Mouse (Mus musculus): ENCODE results near the gene Nckap5.

Gene Nckap5

DNA sequence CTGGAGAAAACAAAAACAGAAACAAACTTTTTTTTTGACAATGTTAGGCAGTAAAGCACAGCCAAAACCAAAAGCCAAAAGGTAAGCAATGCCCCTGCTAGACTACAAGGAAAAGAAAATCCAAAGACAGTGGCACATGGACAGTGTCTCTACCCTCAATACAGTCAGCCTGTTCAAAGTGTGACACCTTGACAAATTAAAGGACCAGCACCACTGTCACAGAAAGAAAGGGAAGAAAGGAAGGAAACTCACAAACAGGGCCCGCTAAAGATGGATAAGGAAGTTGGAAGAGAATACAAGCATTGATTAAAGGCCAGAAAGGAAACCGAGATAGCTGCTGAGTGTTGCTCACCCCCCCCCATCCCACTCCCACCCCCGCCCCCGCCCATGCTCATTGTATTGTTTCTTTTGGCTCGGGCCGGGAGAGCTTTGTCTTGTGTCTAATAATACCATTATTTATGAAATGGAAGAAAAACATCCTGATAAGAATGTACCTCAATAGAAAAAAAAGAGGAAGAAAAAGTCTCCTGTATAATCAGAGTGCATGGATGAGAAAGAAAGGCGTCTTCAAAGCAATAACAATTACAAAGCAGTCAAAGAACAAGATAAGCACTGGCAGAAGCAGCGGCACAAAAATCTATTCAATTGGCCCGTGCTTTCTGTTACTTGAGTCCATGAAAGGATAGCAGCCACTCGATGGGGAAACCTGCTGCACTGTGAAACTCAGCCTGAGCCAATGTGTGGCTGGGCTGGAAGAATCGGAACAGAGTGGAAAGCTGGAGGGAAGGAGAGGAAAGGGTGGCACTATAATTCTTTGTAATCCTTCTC is 368.9 kb downstream of the Nckap5 start:
- no peak for DNase-seq

GRCm38 (mm10) chr1:126457739-126458138 is 372.9 kb downstream of the Nckap5 start:
- DNase-seq = no peak

DNA sequence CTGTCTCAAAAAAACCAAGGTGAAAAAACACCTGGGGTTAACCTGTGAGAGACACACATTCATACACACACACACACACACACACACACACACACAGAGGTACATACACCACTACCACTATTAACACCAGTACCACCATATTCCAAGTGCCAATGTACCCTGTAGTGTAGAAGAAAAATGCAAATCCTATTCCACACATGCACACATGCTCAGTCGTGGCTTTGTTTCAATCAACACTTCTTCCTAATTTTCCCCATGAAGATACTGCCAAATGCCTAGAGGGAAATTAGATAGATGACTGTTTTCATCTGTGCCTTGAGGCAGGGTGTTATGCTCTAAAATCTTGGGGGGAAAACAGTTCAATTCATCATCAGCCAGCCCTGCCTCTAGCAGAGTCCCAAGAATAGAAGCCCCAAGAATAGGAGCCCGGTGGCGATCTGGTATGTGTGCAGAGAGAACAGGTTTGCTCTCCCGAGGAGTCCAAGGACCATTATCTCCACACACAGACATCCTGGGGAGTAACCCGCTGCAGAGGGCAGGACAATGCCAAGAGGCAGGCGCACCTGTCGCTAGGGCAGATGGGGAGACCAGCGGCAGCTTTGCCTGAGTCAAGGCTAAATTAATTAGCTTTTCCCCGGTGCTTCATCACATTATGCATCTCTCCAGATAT is 376.0 kb downstream of the Nckap5 start:
- DNase-seq = no peak

DNA sequence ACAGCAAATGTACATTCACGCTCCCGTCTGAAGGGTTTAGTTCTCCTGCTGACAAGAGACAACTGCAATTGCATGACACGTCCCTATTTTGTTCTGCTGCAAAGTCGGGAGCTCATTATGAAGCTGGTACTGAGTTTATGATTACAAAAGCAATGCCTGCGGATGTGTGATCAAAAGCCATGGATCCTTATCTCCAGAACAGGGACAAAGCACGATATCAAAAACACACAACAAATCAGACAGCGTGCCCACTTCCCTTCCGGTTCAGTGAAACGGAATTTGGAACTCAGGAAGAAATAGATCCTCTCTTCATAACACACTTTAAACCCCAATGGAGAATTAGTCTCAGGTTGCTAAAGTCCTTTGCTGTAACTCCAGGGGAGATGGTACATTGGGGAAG is 379.1 kb downstream of the Nckap5 start:
- no peak for DNase-seq

- DNase-seq = no peak
Measured at GRCm38 (mm10) chr1:126449424-126449823, 381.2 kb downstream of the Nckap5 start.

- DNase-seq = no peak
Measured at GRCm38 (mm10) chr1:126443890-126444289, 386.7 kb downstream of the Nckap5 start.

DNA sequence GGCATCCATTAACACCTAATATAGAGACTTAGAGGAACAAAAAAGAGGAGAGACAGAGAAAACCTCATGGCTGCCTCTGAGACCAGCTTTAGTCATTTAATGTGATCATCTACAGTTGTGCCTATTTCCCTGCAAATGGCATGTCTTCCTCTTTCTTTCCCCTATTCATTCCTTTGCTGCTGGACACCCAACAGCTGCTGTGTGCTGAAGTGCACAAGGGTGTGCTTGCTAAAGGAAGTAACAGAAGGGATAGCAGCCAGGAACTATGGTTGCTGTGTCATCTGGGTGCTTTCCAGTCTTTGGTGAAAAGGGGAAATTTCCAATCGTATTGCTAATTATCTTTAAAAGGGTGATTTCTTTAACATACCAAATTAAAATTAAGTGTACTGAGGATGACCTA is 387.9 kb downstream of the Nckap5 start:
- DNase-seq = no peak

- no peak for DNase-seq
Measured at GRCm38 (mm10) chr1:126438000-126438572, 392.5 kb downstream of the Nckap5 start.

GRCm38 (mm10) chr1:126436937-126437667 is 393.5 kb downstream of the Nckap5 start:
- no peak for DNase-seq

- DNase-seq = no peak
Measured at GRCm38 (mm10) chr1:126432285-126432684, 398.3 kb downstream of the Nckap5 start.

DNA sequence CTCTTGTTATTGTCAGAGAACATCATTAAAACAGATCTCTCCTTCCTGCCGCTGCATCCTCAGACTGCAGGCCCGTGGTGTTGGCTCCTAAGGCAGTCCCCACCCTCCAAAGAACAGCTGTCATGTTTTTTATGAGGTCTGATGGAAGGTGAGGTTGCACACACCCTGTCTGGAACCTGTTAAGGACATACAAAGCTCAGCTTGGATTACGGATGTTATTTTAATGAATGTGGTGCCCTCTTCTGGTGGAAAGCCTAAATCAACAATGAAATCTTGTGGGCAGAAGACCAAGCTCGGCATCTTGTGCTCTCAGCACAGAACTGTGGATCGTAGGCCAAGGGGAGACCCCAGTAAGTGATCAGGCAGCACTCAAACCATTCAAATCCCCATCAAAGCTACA is 399.0 kb downstream of the Nckap5 start:
- peak; percentile 68 for DNase-seq

- no peak for DNase-seq
Measured at GRCm38 (mm10) chr1:126411426-126411825, 419.2 kb downstream of the Nckap5 start.

DNA sequence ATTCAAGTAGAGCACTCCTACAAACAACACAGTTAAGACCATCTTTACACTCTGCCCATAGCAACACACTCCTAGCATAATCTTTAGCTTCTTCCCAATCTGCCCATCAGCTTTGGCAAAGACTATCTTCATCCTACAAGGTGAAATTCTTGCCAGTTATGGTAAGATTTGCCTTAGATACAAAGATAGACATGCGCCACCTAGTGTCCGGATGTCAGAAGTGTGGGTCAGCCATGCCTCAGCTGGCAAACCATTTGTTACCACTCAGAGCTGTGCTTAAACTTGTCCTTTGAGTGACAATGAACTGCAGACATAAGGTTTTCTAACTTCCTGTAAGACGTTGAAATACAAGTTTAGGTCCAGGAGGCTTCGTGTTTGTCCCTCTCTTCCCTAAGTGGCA is 422.7 kb downstream of the Nckap5 start:
- no peak for DNase-seq

DNA sequence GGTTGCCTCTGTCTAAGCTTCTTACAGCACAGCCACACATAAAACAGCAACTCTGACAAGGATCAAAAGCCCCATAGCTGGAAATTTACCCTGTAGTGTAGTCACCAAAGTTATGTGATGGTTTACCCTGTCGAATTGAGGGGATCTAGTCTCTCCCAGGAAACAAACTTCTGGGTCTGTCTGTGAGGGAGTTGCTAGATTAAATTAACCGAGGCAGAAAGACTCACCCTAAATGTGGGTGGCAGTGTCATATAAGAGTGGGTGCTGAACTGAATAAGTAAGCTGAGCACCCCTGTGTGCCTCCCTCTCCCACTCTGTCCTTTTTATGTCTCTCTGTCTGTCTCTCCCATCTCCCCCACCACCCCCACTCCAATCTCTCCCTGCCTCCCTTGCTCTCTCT is 425.1 kb downstream of the Nckap5 start:
- no peak for DNase-seq

- no peak for DNase-seq
Measured at GRCm38 (mm10) chr1:126403970-126404369, 426.6 kb downstream of the Nckap5 start.

DNA sequence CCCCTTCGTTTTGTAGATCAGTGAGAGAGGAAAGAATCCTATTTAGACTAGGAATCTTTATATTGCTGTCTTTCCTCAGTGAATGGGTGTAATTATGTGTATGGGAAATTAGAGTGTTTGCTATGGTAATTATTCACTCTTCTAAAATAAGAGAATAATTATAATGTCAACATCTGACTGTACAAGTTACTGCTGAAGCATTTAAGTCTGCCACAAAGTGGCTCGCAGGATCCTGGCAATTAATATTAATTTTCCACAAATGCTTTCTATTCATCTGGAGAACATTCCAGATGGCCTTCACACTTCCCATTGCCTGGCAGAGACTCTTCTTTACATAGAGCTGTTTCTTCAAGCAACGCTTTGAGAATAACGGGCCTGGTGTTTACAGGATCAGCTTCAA is 439.4 kb downstream of the Nckap5 start:
- peak; percentile 25 for DNase-seq

DNA sequence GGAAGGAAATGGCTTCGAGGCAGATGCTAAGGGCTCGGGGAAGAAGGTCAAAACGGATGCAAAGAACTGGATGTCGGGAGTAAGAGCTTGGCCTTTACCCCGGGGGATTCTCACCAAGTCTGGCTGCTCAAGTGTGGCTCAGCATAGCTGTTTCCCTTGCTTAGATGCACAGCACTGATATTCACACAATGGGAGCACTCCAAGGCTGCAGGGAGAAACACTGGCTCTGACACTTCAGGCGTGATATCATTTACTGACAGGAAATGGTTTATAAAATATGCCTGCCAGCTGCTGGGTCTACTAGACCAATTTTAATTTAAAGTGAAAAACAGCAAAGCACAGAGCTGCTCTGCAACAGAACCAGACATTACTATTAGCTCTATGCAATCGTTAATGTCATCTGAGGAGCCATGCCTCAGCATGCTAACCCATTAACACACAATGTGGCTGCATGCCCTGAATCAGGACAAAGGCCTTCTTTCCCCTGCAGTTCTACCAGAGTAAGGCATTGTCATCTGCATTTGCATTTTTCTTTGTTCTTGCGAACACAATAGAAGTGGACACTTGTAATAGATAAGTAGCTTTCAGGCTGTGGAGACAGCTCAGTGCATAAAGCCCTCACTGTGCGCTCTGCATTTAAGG is 453.1 kb downstream of the Nckap5 start:
- DNase-seq = peak; percentile 21

DNA sequence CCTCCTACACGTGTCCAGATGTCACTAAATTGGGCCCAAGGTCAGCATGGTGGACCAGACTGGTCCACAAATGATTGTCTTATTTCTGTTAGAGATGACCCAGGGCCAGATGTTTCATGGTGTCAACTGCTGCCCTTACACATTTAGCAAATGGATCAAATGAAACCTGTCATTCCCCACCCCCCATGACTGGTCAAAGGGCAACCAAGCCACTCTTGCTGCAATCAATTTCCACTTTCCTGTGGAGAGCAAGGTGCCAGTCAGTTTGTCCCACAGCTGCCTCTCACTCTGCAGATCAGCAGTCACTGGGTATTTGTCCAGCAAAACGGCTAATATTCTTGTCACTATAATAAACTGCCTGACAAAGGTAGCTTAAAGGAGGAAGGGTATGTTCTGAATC is 463.9 kb downstream of the Nckap5 start:
- no peak for DNase-seq

DNA sequence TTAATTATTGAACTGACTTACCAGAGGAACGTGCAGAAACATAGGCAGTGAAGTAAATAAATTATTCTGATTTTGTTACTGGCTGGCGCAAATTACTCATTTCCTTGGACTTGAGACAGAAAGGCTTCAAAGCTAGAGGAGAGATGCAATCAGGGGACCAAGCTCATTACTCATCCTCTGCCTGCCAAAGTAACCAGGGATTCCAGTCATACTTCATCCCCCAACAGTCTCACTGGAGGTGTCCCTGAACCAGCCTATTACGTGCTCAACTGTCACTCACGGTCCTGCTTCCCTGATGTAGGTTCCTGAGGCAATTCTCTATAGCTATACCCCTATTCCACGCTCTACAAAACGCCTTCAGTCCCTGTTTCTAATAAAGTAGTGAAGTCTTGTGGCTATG is 466.0 kb downstream of the Nckap5 start:
- peak; percentile 6 for DNase-seq

- no peak for DNase-seq
Measured at GRCm38 (mm10) chr1:126360531-126361220, 469.9 kb downstream of the Nckap5 start.

GRCm38 (mm10) chr1:126360111-126360510 is 470.5 kb downstream of the Nckap5 start:
- no peak for DNase-seq

GRCm38 (mm10) chr1:126341806-126342205 is 488.8 kb downstream of the Nckap5 start:
- DNase-seq = no peak

Measured in layer of hippocampus, adult 9-11 months (tissue).